Mouse (Mus musculus) heart, embryonic 12.5 days (tissue): ENCODE results near the gene 1700014D04Rik. TPM values are rescaled to one million over a fixed set of nuclear protein-coding genes. Genes with fewer than 3 reads are reported as not detected.
A peak's percentile ranks its signal among the peaks of the same experiment; 100 is the strongest.
"Not testable (repeated sequence)": the region's sequence is repeated elsewhere in the genome, so short reads cannot be mapped to it uniquely, and the experiment has no call there.

Experiments
- ATAC-seq: fragments of 200-750 bp; cut with Nextera tagmentation; 2 replicates; pipeline ENCODE4 v1.8.0; 2017; ENCODE audit warnings: moderate TSS enrichment, moderate library complexity; ENCODE audit not compliant: insufficient number of reproducible peaks, low FRiP score
- H3K27ac ChIP-seq: fragments of 300-500 bp; sonication (generic); 2 replicates; pipeline ENCODE4 v1.5.1; 2016; ENCODE audit warnings: mild to moderate bottlenecking, moderate library complexity; ENCODE audit not compliant: poor library complexity, severe bottlenecking
- H3K27me3 ChIP-seq: fragments of 300-500 bp; sonication (generic); replicated peaks from 2 replicates; pipeline ENCODE4 v1.6.1; 2016; ENCODE audit warnings: mild to moderate bottlenecking, moderate library complexity
- H3K36me3 ChIP-seq: fragments of 300-500 bp; sonication (generic); 2 replicates; pipeline ENCODE4 v1.6.1; 2016; ENCODE audit warnings: mild to moderate bottlenecking, moderate library complexity
- H3K4me1 ChIP-seq: fragments of 300-500 bp; sonication (generic); replicated peaks from 2 replicates; pipeline ENCODE4 v1.6.1; 2016; ENCODE audit warnings: mild to moderate bottlenecking
- H3K4me2 ChIP-seq: fragments of 300-500 bp; sonication (generic); 2 replicates; pipeline ENCODE4 v1.6.1; 2016; ENCODE audit warnings: mild to moderate bottlenecking, moderate library complexity
- H3K4me3 ChIP-seq: fragments of 300-500 bp; sonication (generic); 2 replicates; pipeline ENCODE4 v1.5.1; 2016; ENCODE audit warnings: mild to moderate bottlenecking
- H3K9ac ChIP-seq: fragments of 300-500 bp; sonication (generic); 2 replicates; pipeline ENCODE4 v1.6.1; 2016; ENCODE audit warnings: mild to moderate bottlenecking, moderate library complexity
- H3K9me3 ChIP-seq: fragments of 300-500 bp; sonication (generic); replicated peaks from 2 replicates; pipeline ENCODE4 v1.6.1; 2016; ENCODE audit warnings: mild to moderate bottlenecking, moderate library complexity
- WGBS: fragments of 180-500 bp; shearing (Covaris S2); methylation state at CpG from one replicate; pipeline ENCODE4 v1.1.7; 2016; 5-methylcytosine and 5-hydroxymethylcytosine counted together
- polyA plus RNA-seq: library from polyadenylated mRNA; unstranded; fragments of >200 nt; fragmentation: Nextera tagmentation; extraction: Ambion mirVana; gene quantifications from 2 replicates; pipeline ENCODE4 v1.2.1, GENCODE M21; 2016

Gene 1700014D04Rik
- polyA plus RNA-seq, 1 experiment from 2014 or later = not detected

GRCm38 (mm10) chr13:59710230-59710629 is 36.3 kb downstream of the 1700014D04Rik start, which contains the start of gene Spata31d1a:
TSS of gene Spata31d1a (minus strand) at chr13:59710330.
- H3K9me3 ChIP-seq = no peaks in the 10 kb centered on the region
- 85% methylated on average over 15 of the region's 15 CpGs for WGBS
- no peaks in the 10 kb centered on the region for H3K4me1 ChIP-seq
- H3K4me3 ChIP-seq = no peak within 1 kb of the TSS
- no peak for ATAC-seq
- 0 out of 2 replicates have a peak, but pooled peaks cover 9% of the 10 kb centered on the region for H3K27me3 ChIP-seq
- no peak within 1 kb of the TSS for H3K4me2 ChIP-seq
- no peak within 1 kb of the TSS for H3K9ac ChIP-seq
- no peak within 1 kb of the TSS for H3K27ac ChIP-seq
- no peaks in the 10 kb centered on the region for H3K36me3 ChIP-seq

GRCm38 (mm10) chr13:59704562-59704961 is 42.0 kb downstream of the 1700014D04Rik start:
- Histone ChIP-seq H3K36me3 (no peaks in the 10 kb centered on the region), H3K27ac (no peak overlapping the region), H3K4me1 (peaks cover 12% of the 10 kb centered on the region), H3K4me3 (no peak overlapping the region), H3K9ac (no peak overlapping the region), H3K9me3 (no peaks in the 10 kb centered on the region), H3K27me3 (peaks cover 11% of the 10 kb centered on the region), H3K4me2 (peak overlapping the region; percentile 31; the same call in 1 of the 2 replicates)
- peak; percentile 60 for ATAC-seq
- WGBS = 29% methylated on average over 12 of the region's 12 CpGs

- H3K9ac ChIP-seq = no peak overlapping the region
- no peak overlapping the region for H3K4me3 ChIP-seq
- no peaks in the 10 kb centered on the region for H3K9me3 ChIP-seq
- peaks cover 12% of the 10 kb centered on the region for H3K4me1 ChIP-seq
- no peak overlapping the region for H3K4me2 ChIP-seq
- no peak for ATAC-seq
- peaks cover 11% of the 10 kb centered on the region for H3K27me3 ChIP-seq
- no peaks in the 10 kb centered on the region for H3K36me3 ChIP-seq
- WGBS = 70% methylated on average over 12 of the region's 12 CpGs
- no peak overlapping the region for H3K27ac ChIP-seq
Measured at GRCm38 (mm10) chr13:59703514-59703913, 43.0 kb downstream of the 1700014D04Rik start.

- ATAC-seq = peak; percentile 48; the same call in 1 of the 2 replicates
- H3K36me3 ChIP-seq, H3K27ac ChIP-seq, H3K9me3 ChIP-seq, H3K4me2 ChIP-seq, H3K4me3 ChIP-seq, H3K9ac ChIP-seq: not testable (repeated sequence)
- peaks cover 11% of the 10 kb centered on the region for H3K27me3 ChIP-seq
- peaks cover 12% of the 10 kb centered on the region for H3K4me1 ChIP-seq
- 43% methylated on average over 1 of the region's 1 CpGs for WGBS
Measured at GRCm38 (mm10) chr13:59700137-59700536, 46.4 kb downstream of the 1700014D04Rik start.

- Histone ChIP-seq H3K4me1 (peaks cover 4% of the 10 kb centered on the region), H3K27me3 (peaks cover 11% of the 10 kb centered on the region), H3K36me3 (no peaks in the 10 kb centered on the region), H3K9me3 (no peaks in the 10 kb centered on the region), H3K27ac (no peak overlapping the region), H3K4me2 (no peak overlapping the region), H3K9ac (no peak overlapping the region), H3K4me3 (no peak overlapping the region)
- no peak for ATAC-seq
- 90% methylated on average over 8 of the region's 8 CpGs for WGBS
Measured at GRCm38 (mm10) chr13:59699131-59699530, 47.4 kb downstream of the 1700014D04Rik start.

- Histone ChIP-seq H3K9me3 (no peaks in the 10 kb centered on the region), H3K4me3 (no peak overlapping the region), H3K27ac (no peak overlapping the region), H3K9ac (no peak overlapping the region), H3K36me3 (no peaks in the 10 kb centered on the region), H3K27me3 (no peaks in the 10 kb centered on the region), H3K4me1 (no peaks in the 10 kb centered on the region), H3K4me2 (no peak overlapping the region)
- no peak for ATAC-seq
- 85% methylated on average over 7 of the region's 7 CpGs for WGBS
Measured at GRCm38 (mm10) chr13:59695781-59696180, 50.8 kb downstream of the 1700014D04Rik start.

- WGBS = 77% methylated on average over 3 of the region's 3 CpGs
- no peak within 1 kb of the TSS for H3K4me3 ChIP-seq
- H3K27me3 ChIP-seq = no peaks in the 10 kb centered on the region
- H3K27ac ChIP-seq = no peak within 1 kb of the TSS
- H3K36me3 ChIP-seq = no peaks in the 10 kb centered on the region
- H3K9ac ChIP-seq = no peak within 1 kb of the TSS
- H3K4me2 ChIP-seq = no peak within 1 kb of the TSS
- no peaks in the 10 kb centered on the region for H3K9me3 ChIP-seq
- 0 out of 2 replicates have a peak, but pooled peaks cover 4% of the 10 kb centered on the region for H3K4me1 ChIP-seq
- no peak for ATAC-seq
Measured at GRCm38 (mm10) chr13:59694008-59694407, 52.5 kb downstream of the 1700014D04Rik start, which contains the start of gene 4921517D22Rik. TSS of gene 4921517D22Rik (minus strand) at chr13:59694108.

GRCm38 (mm10) chr13:59691478-59691877 is 55.1 kb downstream of the 1700014D04Rik start:
- H3K27ac ChIP-seq = no peak overlapping the region
- H3K9ac ChIP-seq = no peak overlapping the region
- H3K4me1 ChIP-seq = peaks cover 10% of the 10 kb centered on the region; the same call in 1 of the 2 replicates
- no peaks in the 10 kb centered on the region for H3K9me3 ChIP-seq
- no peak for ATAC-seq
- H3K36me3 ChIP-seq = no peaks in the 10 kb centered on the region
- H3K27me3 ChIP-seq = no peaks in the 10 kb centered on the region
- no peak overlapping the region for H3K4me3 ChIP-seq
- H3K4me2 ChIP-seq = no peak overlapping the region
- WGBS = 83% methylated on average over 10 of the region's 10 CpGs

Other genes starting within 250 kb of the 1700014D04Rik start
- 13.2 and 14.9 TPM in 2 replicates for gene Agtpbp1, start 161.5 kb downstream of the 1700014D04Rik start, polyA plus RNA-seq
- 80.8 and 85.4 TPM in 2 replicates for gene Naa35, start 161.5 kb downstream of the 1700014D04Rik start, polyA plus RNA-seq
- gene Golm1, start 70.9 kb downstream of the 1700014D04Rik start, polyA plus RNA-seq = 63.2 and 67.6 TPM in 2 replicates
- not detected in 2 replicates for gene 4921517D22Rik, start 52.6 kb downstream of the 1700014D04Rik start, polyA plus RNA-seq
- gene Spata31d1a, start 36.4 kb downstream of the 1700014D04Rik start, polyA plus RNA-seq = not detected in 2 replicates
- not detected in 2 replicates for gene Spata31d1b, start 34.5 kb downstream of the 1700014D04Rik start, polyA plus RNA-seq
- not detected in 2 replicates for gene Spata31d1d, start 15.0 kb downstream of the 1700014D04Rik start, polyA plus RNA-seq
- 155 and 159 TPM in 2 replicates for gene Isca1, start 23.1 kb upstream of the 1700014D04Rik start, polyA plus RNA-seq
- not detected in 2 replicates for gene Gm49354, start 35.5 kb upstream of the 1700014D04Rik start, polyA plus RNA-seq
- gene Tut7, start 76.4 kb upstream of the 1700014D04Rik start, polyA plus RNA-seq = 45.3 and 46.4 TPM in 2 replicates